Mouse (Mus musculus) heart, adult 2 months (tissue): Measurements from ENCODE around the gene Abr. TPM values are rescaled to one million over a fixed set of nuclear protein-coding genes. Genes with fewer than 3 reads are reported as not detected.
A peak's percentile ranks its signal among the peaks of the same experiment; 100 is the strongest.

Experiments
- DNase-seq, 2 experiments: peaks; one replicate each; pipeline ENCODE4 v3.0.0; 2021
- H3K27ac ChIP-seq: fragments of 200-600 bp; 2 replicates; pipeline ENCODE4 v1.8.1; 2022
- H3K27me3 ChIP-seq: fragments of 200-500 bp; 2 replicates; pipeline ENCODE4 v1.6.1; 2012; ENCODE audit warnings: mild to moderate bottlenecking, low read length, inconsistent platforms, mixed read lengths; ENCODE audit not compliant: control insufficient read depth, insufficient read depth
- H3K36me3 ChIP-seq: fragments of 200-500 bp; 2 replicates; pipeline ENCODE4 v1.6.1; 2012; ENCODE audit warnings: low read length, inconsistent platforms; ENCODE audit not compliant: control insufficient read depth, insufficient read depth
- H3K4me1 ChIP-seq: fragments of 200-500 bp; 2 replicates; pipeline ENCODE4 v1.6.1; 2011; ENCODE audit warnings: low read length; ENCODE audit not compliant: control insufficient read depth, insufficient read depth
- H3K4me3 ChIP-seq: fragments of 200-600 bp; 2 replicates; pipeline ENCODE4 v1.8.1; 2022
- H3K79me2 ChIP-seq: fragments of 200-500 bp; replicated peaks from 2 replicates; pipeline ENCODE4 v1.6.1; 2012; ENCODE audit warnings: mild to moderate bottlenecking, inconsistent platforms, low read length, moderate library complexity, mixed read lengths; ENCODE audit not compliant: control insufficient read depth, insufficient read depth
- H3K9ac ChIP-seq: fragments of 200-500 bp; 2 replicates; pipeline ENCODE4 v1.6.1; 2012; ENCODE audit warnings: low read depth, mild to moderate bottlenecking, control low read depth, inconsistent platforms, low read length, mixed read lengths
- CTCF ChIP-seq: fragments of 200-600 bp; IDR thresholded peaks from 2 replicates; pipeline ENCODE4 v1.8.1; 2022; ENCODE audit warnings: antibody characterized with exemption, mild to moderate bottlenecking, moderate library complexity
- EP300 ChIP-seq: fragments of 200-500 bp; IDR thresholded peaks from 2 replicates; pipeline ENCODE4 v1.6.1; 2011; ENCODE audit warnings: low read depth, low read length, control low read depth; ENCODE audit not compliant: insufficient read depth
- POLR2A ChIP-seq: fragments of 200-500 bp; IDR thresholded peaks from 2 replicates; pipeline ENCODE4 v1.6.1; 2011; ENCODE audit warnings: mild to moderate bottlenecking, low read depth, low read length, control low read depth; ENCODE audit not compliant: insufficient read depth
- WGBS: fragments of 180-500 bp; shearing (Covaris S2); methylation state at CpG from one replicate; pipeline ENCODE4 v1.1.7; 2018; 5-methylcytosine and 5-hydroxymethylcytosine counted together
- intact Hi-C: fragments of 180-260 bp; cut with DNase I; formaldehyde crosslinking; loops from one replicate; pipeline ENCODE4 v1.15.1; 2025
- polyA plus RNA-seq: library from polyadenylated mRNA; depleted of rRNA; stranded (reverse); fragments of >200 nt; gene quantifications from 2 replicates; pipeline ENCODE4 v1.2.3, GENCODE M21; 2012
- total RNA-seq, 2 experiments: library from RNA; stranded (reverse); gene quantifications; 2 replicates each; pipeline ENCODE4 v1.2.3; 2021

Abr gene
- total and polyA plus RNA-seq, 3 experiments, result 23.4 to 32.2 (median 26.6) TPM

DNA sequence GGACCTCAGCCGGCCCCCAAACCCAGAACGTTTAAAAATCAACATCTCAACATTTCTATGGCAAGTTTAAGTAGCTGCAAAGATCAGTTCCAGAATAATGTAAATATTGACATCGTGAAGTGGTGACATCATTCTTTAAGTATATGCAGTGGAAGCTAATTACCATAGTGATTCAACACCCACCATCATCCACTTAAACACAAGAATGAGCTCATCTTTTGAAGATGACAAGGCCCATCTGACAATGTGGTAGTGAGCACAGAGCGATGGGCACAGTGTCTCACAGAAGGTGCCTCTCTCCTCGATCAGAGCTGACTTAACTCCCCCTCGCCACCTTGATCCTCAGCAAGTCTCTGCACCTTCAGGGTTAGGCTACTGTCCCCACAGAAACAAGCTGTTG lies 196.4 kb downstream of the Abr start:
- TF ChIP-seq POLR2A, result no peak
- no peak for TF ChIP-seq CTCF
- TF ChIP-seq EP300, result no peak
- Histone ChIP-seq H3K27me3 (no peaks in the 10 kb centered on the region), H3K79me2 (no peaks in the 10 kb centered on the region), H3K9ac (no peak overlapping the region), H3K27ac (no peak overlapping the region), H3K4me1 (peaks cover 13% of the 10 kb centered on the region), H3K36me3 (no peaks in the 10 kb centered on the region), H3K4me3 (no peak overlapping the region)
- intact Hi-C loops, result no loop called here
- 86% methylated on average over 6 of the region's 6 CpGs for WGBS
- DNase-seq, result no peak

GRCm38 (mm10) chr11:76420896-76421295 lies 201.2 kb downstream of the Abr start:
- H3K9ac ChIP-seq, result no peak overlapping the region
- H3K4me1 ChIP-seq, result no peaks in the 10 kb centered on the region; the same call in 1 of the 2 replicates
- peak in 1 of 2 experiments; percentile 39 for DNase-seq
- H3K79me2 ChIP-seq, result no peaks in the 10 kb centered on the region
- no peak overlapping the region for H3K4me3 ChIP-seq
- no peaks in the 10 kb centered on the region for H3K36me3 ChIP-seq
- H3K27ac ChIP-seq, result no peak overlapping the region
- intact Hi-C loops, result no loop called here
- no peaks in the 10 kb centered on the region for H3K27me3 ChIP-seq
- WGBS, result 50% methylated on average over 4 of the region's 4 CpGs
- TF ChIP-seq CTCF (no peak), EP300 (no peak), POLR2A (no peak)

DNA sequence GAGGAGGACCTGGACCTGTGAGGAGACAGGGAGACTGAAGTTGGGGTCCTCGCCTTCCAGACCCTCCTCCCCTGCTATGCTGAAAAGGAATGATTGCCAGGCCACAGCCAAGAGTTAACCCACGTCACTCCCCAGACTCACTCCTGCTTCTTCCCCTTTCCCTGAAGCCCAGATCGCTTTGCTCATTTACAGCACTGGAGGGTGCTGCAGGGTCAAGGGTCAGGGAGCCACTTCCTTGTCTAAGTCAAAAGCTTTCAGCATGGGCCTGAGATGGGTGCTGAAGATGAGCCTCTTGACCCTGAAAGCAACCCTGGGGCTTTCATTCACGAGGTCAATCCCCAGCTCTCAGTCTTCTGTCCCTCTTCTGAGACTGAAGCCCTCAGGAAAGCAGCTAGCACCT lies 202.9 kb downstream of the Abr start:
- DNase-seq, result no peak
- H3K27ac ChIP-seq, result no peak overlapping the region
- H3K36me3 ChIP-seq, result no peaks in the 10 kb centered on the region
- H3K4me3 ChIP-seq, result no peak overlapping the region
- no peaks in the 10 kb centered on the region; the same call in 1 of the 2 replicates for H3K4me1 ChIP-seq
- TF ChIP-seq POLR2A (no peak), CTCF (peak; percentile 56)
- no peak overlapping the region for H3K9ac ChIP-seq
- H3K27me3 ChIP-seq, result no peaks in the 10 kb centered on the region
- 67% methylated on average over 4 of the region's 4 CpGs for WGBS
- intact Hi-C loops, result loop anchor here (2.0 kb wide), 1 partner anchor 36 kb away; no protein-coding TSS in a partner anchor
- H3K79me2 ChIP-seq, result no peaks in the 10 kb centered on the region

DNA sequence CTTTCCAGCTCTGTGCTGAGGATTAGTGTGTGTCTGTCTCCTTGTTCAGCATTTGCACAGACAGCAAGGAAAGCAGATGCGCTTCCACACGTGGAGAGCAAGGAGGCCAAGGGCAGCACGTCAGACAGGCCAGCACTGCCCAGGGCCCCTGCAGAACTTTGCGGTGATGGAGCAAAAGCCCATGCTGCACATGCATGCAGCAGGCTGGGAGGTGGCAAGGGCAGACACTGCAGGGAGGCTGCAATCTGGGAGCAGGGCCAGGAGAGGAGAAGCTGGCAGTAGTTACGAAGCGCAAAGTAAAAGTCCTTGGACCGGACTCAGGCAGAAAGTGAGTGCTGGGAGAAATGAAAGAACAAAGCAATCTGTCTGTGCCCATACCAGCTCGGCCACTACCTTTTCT lies 203.7 kb downstream of the Abr start:
- Histone ChIP-seq H3K27me3 (no peaks in the 10 kb centered on the region), H3K36me3 (no peaks in the 10 kb centered on the region), H3K4me1 (no peaks in the 10 kb centered on the region; the same call in 1 of the 2 replicates), H3K9ac (no peak overlapping the region), H3K27ac (no peak overlapping the region), H3K4me3 (no peak overlapping the region), H3K79me2 (no peaks in the 10 kb centered on the region)
- peak in 1 of 2 experiments; percentile 44 for DNase-seq
- intact Hi-C loops, result loop anchor here (2.0 kb wide), 1 partner anchor 36 kb away; no protein-coding TSS in a partner anchor
- TF ChIP-seq CTCF (no peak), EP300 (no peak), POLR2A (no peak)
- WGBS, result 71% methylated on average over 8 of the region's 8 CpGs

- H3K4me1 ChIP-seq, result no peaks in the 10 kb centered on the region
- H3K27ac ChIP-seq, result no peak overlapping the region
- intact Hi-C loops, result no loop called here
- no peaks in the 10 kb centered on the region for H3K27me3 ChIP-seq
- WGBS, result 51% methylated on average over 2 of the region's 2 CpGs
- no peak overlapping the region for H3K4me3 ChIP-seq
- H3K79me2 ChIP-seq, result no peaks in the 10 kb centered on the region
- H3K36me3 ChIP-seq, result no peaks in the 10 kb centered on the region
- TF ChIP-seq POLR2A (no peak), CTCF (no peak), EP300 (no peak)
- H3K9ac ChIP-seq, result no peak overlapping the region
- no peak for DNase-seq
Observed at GRCm38 (mm10) chr11:76415985-76416384, 206.1 kb downstream of the Abr start.

GRCm38 (mm10) chr11:76415001-76415400 lies 207.1 kb downstream of the Abr start:
- Histone ChIP-seq H3K9ac (no peak overlapping the region), H3K36me3 (no peaks in the 10 kb centered on the region), H3K27me3 (no peaks in the 10 kb centered on the region), H3K4me3 (no peak overlapping the region), H3K4me1 (no peaks in the 10 kb centered on the region), H3K79me2 (no peaks in the 10 kb centered on the region), H3K27ac (no peak overlapping the region)
- TF ChIP-seq EP300 (no peak), POLR2A (no peak), CTCF (no peak)
- WGBS, result 88% methylated on average over 4 of the region's 4 CpGs
- intact Hi-C loops, result no loop called here
- DNase-seq, result no peak
